Mouse (Mus musculus) inflammation-experienced regulatory T-cells, adult 6 months (primary cell): ENCODE measurements at regions not wholly inside any gene's neighbourhood (a gene's known extent, or its start where the extent isn't known, plus 50 kb on each side); places are given as distances from the start of the nearest gene placed in this dataset.
"Not testable (repeated sequence)": the region's sequence is repeated elsewhere in the genome, so short reads cannot be mapped to it uniquely, and the experiment has no call there.

ENCODE experiments used
- ATAC-seq: one replicate; pipeline ENCODE4 v1.8.0; 2017

DNA sequence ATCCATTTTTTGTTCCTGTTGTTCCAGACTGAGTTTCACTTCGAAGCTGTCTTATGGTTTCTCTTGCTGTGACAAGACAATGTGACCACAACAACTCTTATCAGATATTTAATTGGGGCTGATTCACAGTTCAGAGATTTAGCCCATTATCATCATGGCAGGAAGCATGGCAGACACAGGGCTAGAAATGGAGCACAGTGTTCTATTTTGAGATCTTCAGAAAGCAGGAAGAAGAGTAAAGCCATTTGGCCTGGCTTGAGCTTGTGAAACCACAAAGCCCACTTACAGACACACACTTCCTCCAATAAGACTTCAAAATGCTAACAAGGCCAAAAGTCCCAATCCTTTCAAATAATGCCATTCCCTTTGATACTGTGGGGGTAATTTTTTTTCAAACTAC is 670.4 kb upstream of the Cdh12 start:
- no peak for ATAC-seq

- ATAC-seq, result no peak
Measured at GRCm38 (mm10) chr15:19783883-19784282, 665.2 kb upstream of the Cdh12 start.

DNA sequence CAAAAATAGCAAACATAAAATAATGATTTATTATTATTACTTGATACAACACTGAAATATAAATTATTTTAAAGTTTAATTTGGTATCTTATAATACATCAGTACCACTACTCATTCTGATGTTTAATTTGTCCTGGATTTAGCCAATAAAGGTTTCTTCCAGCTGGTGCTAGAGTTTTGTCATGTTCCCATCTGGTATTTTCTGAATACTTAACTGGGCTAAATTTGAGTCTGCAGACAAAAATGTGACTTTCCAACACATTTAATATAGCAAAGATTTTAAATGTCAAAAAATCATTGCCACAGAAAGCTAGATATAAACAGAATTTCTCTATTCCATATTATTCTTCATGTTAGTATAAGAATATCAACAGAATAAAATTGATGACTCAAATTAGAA is 642.1 kb upstream of the Cdh12 start:
- ATAC-seq, result no peak

GRCm38 (mm10) chr15:19813647-19814046 is 635.4 kb upstream of the Cdh12 start:
- no peak for ATAC-seq

DNA sequence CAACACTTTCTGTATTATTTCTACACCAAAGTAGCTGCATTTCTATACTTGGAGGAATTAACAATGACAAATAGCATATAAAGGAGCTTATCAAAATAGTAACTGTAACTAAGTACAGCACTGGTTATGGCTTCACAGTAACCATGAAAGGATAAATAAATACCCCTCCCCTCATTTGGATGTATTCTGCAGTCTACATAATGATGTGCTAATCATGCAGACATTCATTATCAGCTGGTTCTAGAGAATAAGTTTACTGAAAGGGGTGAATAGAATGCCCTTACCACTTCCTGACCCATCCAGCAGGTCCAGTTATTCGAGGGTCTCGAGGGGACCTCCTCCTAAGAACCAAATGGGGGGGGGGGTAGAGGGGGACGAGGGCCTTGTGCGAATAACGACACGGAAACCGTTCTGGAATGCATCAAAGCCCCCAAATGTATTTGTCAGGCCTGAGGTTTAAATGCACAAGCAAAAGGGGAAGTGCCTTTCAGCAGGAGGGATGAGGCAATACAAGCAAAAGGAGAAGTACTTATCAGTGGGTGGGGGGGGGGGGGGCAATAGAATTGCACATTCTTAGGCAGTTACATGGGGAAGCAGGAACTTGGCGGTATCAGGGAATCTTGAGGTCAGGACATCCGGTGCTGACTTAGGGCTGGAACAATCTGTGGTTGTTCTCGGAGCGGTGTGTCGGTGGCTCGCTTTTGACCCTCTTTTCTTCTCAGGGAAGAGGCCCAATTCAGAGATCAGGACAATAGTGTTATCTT is 592.0 kb upstream of the Cdh12 start:
- ATAC-seq, result not testable (repeated sequence)

DNA sequence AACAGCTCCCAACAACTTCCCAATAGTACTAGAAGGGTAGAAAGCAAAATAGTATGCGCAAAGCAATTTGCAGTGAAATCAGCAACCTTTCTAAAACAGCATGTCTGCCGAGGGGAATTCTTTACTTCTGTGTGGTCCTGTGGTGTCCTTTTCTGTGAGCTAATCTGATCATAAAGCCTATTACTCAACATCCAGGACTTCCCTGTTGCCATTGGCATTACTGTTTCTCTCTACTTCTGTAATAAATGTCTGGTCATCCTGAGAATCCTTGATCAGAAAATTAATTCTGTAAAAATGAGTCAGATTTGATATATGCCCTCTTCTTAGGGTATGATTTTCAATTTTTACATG is 591.4 kb upstream of the Cdh12 start:
- ATAC-seq, result peak; percentile 56

GRCm38 (mm10) chr15:19858668-19859067 is 590.4 kb upstream of the Cdh12 start:
- ATAC-seq, result peak; percentile 54

- ATAC-seq, result no peak
Measured at GRCm38 (mm10) chr15:19863979-19864378, 585.1 kb upstream of the Cdh12 start.

DNA sequence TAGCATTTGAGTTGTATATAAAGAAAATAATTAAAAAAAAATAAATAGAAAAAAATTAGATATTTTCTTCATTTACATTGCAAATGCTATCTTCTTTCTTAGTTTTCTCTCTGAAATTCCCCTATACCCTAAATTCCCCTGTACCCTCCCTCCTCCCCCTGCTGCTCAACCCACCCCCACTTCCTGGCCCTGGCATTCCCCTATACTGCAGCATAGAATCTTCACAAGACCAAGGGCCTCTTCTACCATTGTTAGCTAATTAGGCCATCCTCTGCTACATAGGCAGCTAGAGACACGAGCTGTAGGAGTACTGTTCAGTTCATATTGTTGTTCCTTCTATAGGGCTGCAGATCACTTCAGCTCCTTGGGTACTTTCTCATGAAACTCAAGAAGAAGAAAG is 582.5 kb upstream of the Cdh12 start:
- ATAC-seq, result peak; percentile 68

DNA sequence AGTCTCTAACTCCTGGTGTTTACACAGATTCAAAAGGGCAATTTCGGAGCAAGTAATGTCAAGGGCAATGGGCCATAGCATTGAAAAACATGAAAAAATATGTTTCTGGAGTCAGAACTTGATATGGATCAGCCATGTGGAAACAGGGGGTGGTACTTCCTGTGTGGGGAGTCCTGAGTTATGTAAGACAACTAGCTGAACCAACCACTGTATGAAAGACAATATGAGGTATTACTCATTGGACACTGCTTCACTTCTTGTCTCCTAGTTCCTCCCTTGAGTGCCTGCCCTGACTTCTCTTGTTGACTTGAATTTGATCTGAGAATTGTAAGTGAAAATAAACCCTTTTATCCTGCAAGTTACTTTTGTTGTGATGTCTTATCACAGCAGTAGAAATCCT is 580.0 kb upstream of the Cdh12 start:
- no peak for ATAC-seq

DNA sequence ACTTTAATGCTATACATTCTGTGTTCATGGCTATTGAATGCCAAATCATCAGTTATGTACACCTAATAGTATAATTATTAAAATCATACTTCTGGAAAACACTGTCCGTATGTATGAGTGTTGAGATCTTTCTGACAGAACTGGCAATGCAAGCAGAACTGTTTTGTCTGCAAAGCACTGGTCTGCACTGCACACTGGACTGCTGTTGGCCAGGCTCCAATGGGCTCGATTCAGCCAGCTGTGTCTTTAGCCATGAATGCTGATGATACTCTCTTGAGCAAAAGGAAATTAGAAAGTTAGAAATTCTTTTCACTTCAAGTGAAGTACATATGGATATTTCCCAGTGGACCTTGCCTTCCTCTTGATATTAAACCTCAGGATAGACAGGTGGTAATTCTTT is 576.5 kb upstream of the Cdh12 start:
- ATAC-seq, result no peak
